Mouse (Mus musculus) kidney, postnatal 0 days (tissue): ENCODE data around the gene Ptcd1. TPM values are rescaled to one million over a fixed set of nuclear protein-coding genes. Genes with fewer than 3 reads are reported as not detected.
A peak's percentile ranks its signal among the peaks of the same experiment; 100 is the strongest.

Experiments used
- ATAC-seq: fragments of 200-750 bp; cut with Nextera tagmentation; replicated peaks from 2 replicates; pipeline ENCODE4 v1.8.0; 2017; ENCODE audit warnings: low read depth, moderate number of reproducible peaks, moderate TSS enrichment, moderate library complexity; ENCODE audit not compliant: low FRiP score
- DNase-seq: peaks from one replicate; pipeline ENCODE4 v3.0.0-alpha.2; 2016; ENCODE audit warnings: low spot score
- H3K27ac ChIP-seq: fragments of 300-500 bp; sonication (generic); 2 replicates; pipeline ENCODE4 v1.5.1; 2014; ENCODE audit warnings: mild to moderate bottlenecking
- H3K27me3 ChIP-seq: fragments of 300-500 bp; sonication (generic); 2 replicates; pipeline ENCODE4 v1.6.1; 2014; ENCODE audit warnings: low read length, mixed read lengths; ENCODE audit not compliant: insufficient read depth
- H3K36me3 ChIP-seq: fragments of 300-500 bp; sonication (generic); 2 replicates; pipeline ENCODE4 v1.6.1; 2014; ENCODE audit warnings: low read length, mixed read lengths; ENCODE audit not compliant: insufficient read depth
- H3K4me1 ChIP-seq: fragments of 300-500 bp; sonication (generic); replicated peaks from 2 replicates; pipeline ENCODE4 v1.6.1; 2014; ENCODE audit warnings: antibody characterized with exemption, low read length, mixed read lengths; ENCODE audit not compliant: insufficient read depth
- H3K4me2 ChIP-seq: fragments of 300-500 bp; sonication (generic); 2 replicates; pipeline ENCODE4 v1.6.1; 2014; ENCODE audit warnings: mild to moderate bottlenecking, low read length, moderate library complexity, mixed read lengths
- H3K4me3 ChIP-seq: fragments of 300-500 bp; sonication (generic); replicated peaks from 2 replicates; pipeline ENCODE4 v1.5.1; 2014; ENCODE audit warnings: low read depth, low read length
- H3K9ac ChIP-seq: fragments of 300-500 bp; sonication (generic); 2 replicates; pipeline ENCODE4 v1.6.1; 2014; ENCODE audit warnings: low read depth, low read length
- H3K9me3 ChIP-seq: fragments of 300-500 bp; sonication (generic); replicated peaks from 2 replicates; pipeline ENCODE4 v1.6.1; 2016; ENCODE audit warnings: low read length, inconsistent platforms, mixed read lengths
- CTCF ChIP-seq: IDR thresholded peaks from 2 replicates; pipeline ENCODE4 v1.5.1; 2016; ENCODE audit warnings: antibody characterized with exemption, low read depth, mild to moderate bottlenecking, moderate library complexity
- WGBS: fragments of 180-500 bp; shearing (Covaris S2); extraction: QIAGEN DNeasy Blood & Tissue Kit; methylation state at CpG from one replicate; pipeline ENCODE4 v1.1.7; 2014; 5-methylcytosine and 5-hydroxymethylcytosine counted together
- polyA plus RNA-seq: library from polyadenylated mRNA; unstranded; fragments of >200 nt; fragmentation: Nextera tagmentation; extraction: Ambion mirVana; gene quantifications from 2 replicates; pipeline ENCODE4 v1.2.1, GENCODE M21; 2015

Gene Ptcd1
- polyA plus RNA-seq, 1 experiment from 2014 or later: 15.2 TPM

DNA sequence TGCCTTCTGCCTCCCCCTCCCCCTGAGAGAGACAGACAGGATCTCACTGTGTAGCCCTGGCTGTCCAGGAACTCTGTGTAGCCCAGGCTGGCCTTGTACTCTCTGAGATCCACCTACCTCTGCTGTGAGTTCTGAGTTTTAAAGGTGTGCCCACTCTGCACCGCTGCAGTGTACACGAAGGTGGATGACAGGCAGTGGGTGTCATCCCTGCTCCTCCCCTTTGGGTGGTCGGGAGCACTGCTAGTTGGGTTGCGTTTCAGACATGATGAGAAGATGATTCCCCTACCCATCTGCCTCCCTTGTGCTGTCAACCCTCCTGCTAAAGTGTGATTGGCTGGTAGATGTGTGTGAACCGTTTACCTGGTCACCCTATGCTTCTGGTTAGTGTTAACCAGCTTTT is 48.4 kb downstream of the Ptcd1 start:
- Histone ChIP-seq H3K4me2 (no peak overlapping the region), H3K27me3 (no peaks in the 10 kb centered on the region), H3K4me3 (no peak overlapping the region), H3K36me3 (0 out of 2 replicates have a peak, but pooled peaks cover 4% of the 10 kb centered on the region), H3K9me3 (no peaks in the 10 kb centered on the region), H3K4me1 (peaks cover 7% of the 10 kb centered on the region), H3K9ac (no peak overlapping the region), H3K27ac (no peak overlapping the region)
- 91% methylated on average over 5 of the region's 5 CpGs for WGBS
- TF ChIP-seq CTCF: no peak
- ATAC-seq (no peak), DNase-seq (no peak)

- no peak overlapping the region for H3K9ac ChIP-seq
- 33% methylated on average over 6 of the region's 6 CpGs for WGBS
- H3K27ac ChIP-seq: no peak overlapping the region
- H3K36me3 ChIP-seq: 0 out of 2 replicates have a peak, but pooled peaks cover 1% of the 10 kb centered on the region
- no peaks in the 10 kb centered on the region for H3K27me3 ChIP-seq
- TF ChIP-seq CTCF: no peak
- no peak overlapping the region for H3K4me3 ChIP-seq
- H3K4me2 ChIP-seq: no peak overlapping the region
- peak; percentile 19 for DNase-seq
- ATAC-seq: no peak
- H3K4me1 ChIP-seq: peaks cover 7% of the 10 kb centered on the region
- H3K9me3 ChIP-seq: no peaks in the 10 kb centered on the region
Measured at GRCm38 (mm10) chr5:145118005-145118404, 48.9 kb downstream of the Ptcd1 start.

GRCm38 (mm10) chr5:145116916-145117315 is 50.0 kb downstream of the Ptcd1 start:
- no peak overlapping the region for H3K4me3 ChIP-seq
- peak overlapping the region; percentile 82 for H3K27ac ChIP-seq
- H3K27me3 ChIP-seq: no peaks in the 10 kb centered on the region
- no peak overlapping the region for H3K9ac ChIP-seq
- DNase-seq (peak; percentile 66), ATAC-seq (no peak)
- no peaks in the 10 kb centered on the region for H3K9me3 ChIP-seq
- no peaks in the 10 kb centered on the region for H3K36me3 ChIP-seq
- peak; percentile 73 for TF ChIP-seq CTCF
- H3K4me1 ChIP-seq: peaks cover 7% of the 10 kb centered on the region
- 43% methylated on average over 10 of the region's 10 CpGs for WGBS
- H3K4me2 ChIP-seq: peak overlapping the region; percentile 2

GRCm38 (mm10) chr5:145116316-145116715 is 50.6 kb downstream of the Ptcd1 start:
- Histone ChIP-seq H3K27me3 (no peaks in the 10 kb centered on the region), H3K4me3 (no peak overlapping the region), H3K36me3 (no peaks in the 10 kb centered on the region), H3K9ac (no peak overlapping the region), H3K9me3 (no peaks in the 10 kb centered on the region), H3K27ac (peak overlapping the region; percentile 82), H3K4me2 (peak overlapping the region; percentile 88), H3K4me1 (peaks cover 7% of the 10 kb centered on the region)
- ATAC-seq (0 out of 2 replicates have a peak, but pooled peaks have one; percentile 14), DNase-seq (peak; percentile 85)
- TF ChIP-seq CTCF: no peak
- WGBS: 22% methylated on average over 4 of the region's 4 CpGs

- no peak overlapping the region for H3K9ac ChIP-seq
- 83% methylated on average over 5 of the region's 5 CpGs for WGBS
- H3K4me1 ChIP-seq: peaks cover 4% of the 10 kb centered on the region
- H3K4me2 ChIP-seq: peak overlapping the region; percentile 88
- peak overlapping the region; percentile 82 for H3K27ac ChIP-seq
- no peak for DNase-seq
- H3K9me3 ChIP-seq: no peaks in the 10 kb centered on the region
- no peak overlapping the region for H3K4me3 ChIP-seq
- H3K36me3 ChIP-seq: no peaks in the 10 kb centered on the region
- H3K27me3 ChIP-seq: no peaks in the 10 kb centered on the region
- no peak for ATAC-seq
- TF ChIP-seq CTCF: no peak
Measured at GRCm38 (mm10) chr5:145115736-145116135, 51.2 kb downstream of the Ptcd1 start.

- H3K9ac ChIP-seq: peak overlapping the region; percentile 83
- peak overlapping the region; percentile 79 for H3K4me3 ChIP-seq
- H3K27me3 ChIP-seq: no peaks in the 10 kb centered on the region
- peak overlapping the region; percentile 77 for H3K27ac ChIP-seq
- no peaks in the 10 kb centered on the region for H3K9me3 ChIP-seq
- DNase-seq: peak; percentile 39
- H3K4me1 ChIP-seq: no peaks in the 10 kb centered on the region; the same call in 1 of the 2 replicates
- WGBS: 20% methylated on average over 29 of the region's 40 CpGs
- peaks cover 7% of the 10 kb centered on the region; the same call in 1 of the 2 replicates for H3K36me3 ChIP-seq
- ATAC-seq: peak; percentile 45
- TF ChIP-seq CTCF: no peak
- H3K4me2 ChIP-seq: peak overlapping the region; percentile 88
Measured at GRCm38 (mm10) chr5:145114606-145115473, 52.1 kb downstream of the Ptcd1 start.
